Mouse (Mus musculus) C2C12 (cell line): ENCODE measurements around the gene Tomm20. TPM values are rescaled to one million over a fixed set of nuclear protein-coding genes. Genes with fewer than 3 reads are reported as not detected.

Experiments used
- H3K27me3 ChIP-seq: one replicate; pipeline ENCODE4 v1.6.1; 2011; ENCODE audit not compliant: control insufficient read depth, insufficient read depth, insufficient read length
- H3K36me3 ChIP-seq: one replicate; pipeline ENCODE4 v1.6.1; 2011; ENCODE audit not compliant: control insufficient read depth, insufficient read depth
- H3K4me3 ChIP-seq: one replicate; pipeline ENCODE4 v1.5.1; 2011; ENCODE audit warnings: mild to moderate bottlenecking, control low read depth; ENCODE audit not compliant: poor library complexity, insufficient read depth, severe bottlenecking
- H3K79me2 ChIP-seq: one replicate; pipeline ENCODE4 v1.6.1; 2011; ENCODE audit not compliant: control insufficient read depth, insufficient read depth
- H3K79me3 ChIP-seq: one replicate; pipeline ENCODE4 v1.6.1; 2011; ENCODE audit warnings: low read depth, control low read depth
- H3ac ChIP-seq: one replicate; pipeline ENCODE3; 2011; ENCODE audit warnings: low read depth; ENCODE audit not compliant: control insufficient read depth, insufficient read length
- CEBPB ChIP-seq: IDR thresholded peaks from one replicate; pipeline ENCODE4 v1.6.1; 2011; ENCODE audit warnings: low read depth, mild to moderate bottlenecking, control low read depth, moderate library complexity
- CTCF ChIP-seq: IDR thresholded peaks from one replicate; pipeline ENCODE4 v1.5.1; 2011; ENCODE audit not compliant: control insufficient read depth, insufficient read depth, insufficient read length
- FOSL1 ChIP-seq: IDR thresholded peaks from one replicate; pipeline ENCODE4 v1.8.0; 2011; ENCODE audit warnings: mild to moderate bottlenecking, low read length; ENCODE audit not compliant: poor library complexity, insufficient read depth, severe bottlenecking
- MAX ChIP-seq: IDR thresholded peaks from one replicate; pipeline ENCODE4 v1.6.1; 2011; ENCODE audit warnings: mild to moderate bottlenecking, control low read depth
- MYOD1 ChIP-seq: IDR thresholded peaks from one replicate; pipeline ENCODE4 v1.6.1; 2011; ENCODE audit warnings: low read depth; ENCODE audit not compliant: control insufficient read depth, insufficient read length
- MYOG ChIP-seq: IDR thresholded peaks from one replicate; pipeline ENCODE4 v1.6.1; 2011; ENCODE audit not compliant: control insufficient read depth, insufficient read length; ENCODE audit errors: extremely low read depth
- USF1 ChIP-seq: IDR thresholded peaks from one replicate; pipeline ENCODE4 v1.6.1; 2011; ENCODE audit warnings: low read depth, mild to moderate bottlenecking, control low read depth, moderate library complexity
- polyA plus RNA-seq: library from polyadenylated mRNA; unstranded; fragments of >200 nt; fragmentation: generic; extraction: Trizol; gene quantifications from one replicate; pipeline ENCODE4 v1.2.1, GENCODE M21; 2012; ENCODE audit warnings: missing spikeins

Tomm20 gene
- polyA plus RNA-seq, 1 experiment: 255 TPM

DNA sequence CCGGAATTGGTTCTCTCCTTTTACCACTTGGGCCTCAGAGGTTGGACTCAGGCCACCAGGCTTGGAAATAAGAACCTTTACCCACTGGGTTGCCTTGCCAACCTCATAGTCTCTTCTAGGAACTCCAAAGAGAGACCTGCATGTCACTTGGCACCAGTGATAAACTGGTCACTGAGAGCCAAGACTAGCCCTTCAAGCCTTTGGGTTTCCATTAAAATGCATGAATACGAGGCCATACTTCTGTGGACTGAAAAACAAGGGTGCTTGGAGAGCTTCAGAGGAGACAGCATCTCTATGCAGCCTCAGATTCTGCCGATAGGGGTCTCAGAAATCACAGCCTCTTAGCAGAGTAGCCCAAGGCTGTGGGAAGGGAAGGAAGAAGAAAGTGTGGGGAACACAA, 38.3 kb downstream of the Tomm20 start:
- Histone ChIP-seq H3K36me3 (no peaks in the 10 kb centered on the region), H3K79me3 (no peaks in the 10 kb centered on the region), H3K4me3 (no peak overlapping the region), H3K27me3 (no peaks in the 10 kb centered on the region), H3K79me2 (no peaks in the 10 kb centered on the region), H3ac (no peak overlapping the region)
- TF ChIP-seq CEBPB (no peak), FOSL1 (no peak), MYOD1 (no peak), MAX (no peak), USF1 (no peak), MYOG (no peak), CTCF (no peak)

DNA sequence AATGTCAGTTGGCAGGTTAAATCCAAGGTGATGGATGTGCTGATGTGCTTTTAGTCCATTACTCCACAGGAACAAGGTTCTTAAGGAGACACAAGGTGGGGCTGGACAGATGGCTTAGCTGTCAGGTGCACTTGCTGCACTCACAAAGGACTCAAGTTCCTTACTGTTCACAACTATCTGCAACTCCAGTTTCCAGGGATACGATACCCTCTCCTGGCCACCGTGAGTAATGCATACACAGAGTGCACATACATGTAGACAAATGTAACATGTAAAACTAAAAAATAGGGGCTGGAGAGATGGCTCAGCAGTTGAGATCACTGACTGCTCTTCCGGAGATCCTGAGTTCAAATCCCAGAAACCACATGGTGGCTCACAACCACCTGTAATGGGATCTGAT, 40.3 kb downstream of the Tomm20 start:
- Histone ChIP-seq H3K4me3 (no peak overlapping the region), H3ac (no peak overlapping the region)
- TF ChIP-seq MAX (no peak), CEBPB (no peak), CTCF (no peak), USF1 (no peak), MYOG (no peak), FOSL1 (no peak), MYOD1 (no peak)

DNA sequence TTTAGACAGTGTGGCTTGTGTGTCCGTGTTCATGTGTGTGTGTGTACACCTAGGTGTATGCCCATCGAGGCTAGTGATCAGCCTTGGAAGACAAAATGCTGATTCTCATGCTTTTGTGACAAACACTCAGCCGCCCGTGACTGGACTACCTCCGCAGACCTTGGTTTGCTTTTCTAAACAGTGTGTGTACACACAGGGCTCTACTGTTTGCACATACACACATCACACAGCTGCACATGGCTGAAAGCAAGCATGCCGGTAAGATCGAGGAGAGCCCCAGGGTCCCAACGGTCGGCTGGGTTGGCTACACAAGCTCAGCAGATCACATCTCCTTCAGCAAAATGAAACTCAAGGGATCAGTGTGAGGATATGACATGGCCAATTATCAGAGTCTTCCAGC, 41.7 kb downstream of the Tomm20 start:
- Histone ChIP-seq H3K27me3 (no peaks in the 10 kb centered on the region), H3ac (no peak overlapping the region), H3K4me3 (no peak overlapping the region), H3K79me3 (no peaks in the 10 kb centered on the region), H3K36me3 (no peaks in the 10 kb centered on the region), H3K79me2 (no peaks in the 10 kb centered on the region)
- no peak for TF ChIP-seq FOSL1
- TF ChIP-seq MYOG: no peak
- TF ChIP-seq CEBPB: no peak
- no peak for TF ChIP-seq CTCF
- TF ChIP-seq MAX: no peak
- TF ChIP-seq USF1: no peak
- TF ChIP-seq MYOD1: no peak

More for the DNA sequence above, 40.3 kb downstream of the Tomm20 start:
- no peaks in the 10 kb centered on the region for H3K36me3 ChIP-seq
- no peaks in the 10 kb centered on the region for H3K79me2 ChIP-seq
- H3K79me3 ChIP-seq: no peaks in the 10 kb centered on the region
- no peaks in the 10 kb centered on the region for H3K27me3 ChIP-seq

GRCm38 (mm10) chr8:126903224-126903895, 42.3 kb downstream of the Tomm20 start:
- no peak overlapping the region for H3ac ChIP-seq
- H3K4me3 ChIP-seq: no peak overlapping the region
- TF ChIP-seq MYOD1: peak; percentile 39
- TF ChIP-seq CTCF: no peak
- TF ChIP-seq MYOG: no peak
- no peaks in the 10 kb centered on the region for H3K36me3 ChIP-seq
- no peaks in the 10 kb centered on the region for H3K27me3 ChIP-seq
- no peaks in the 10 kb centered on the region for H3K79me2 ChIP-seq
- H3K79me3 ChIP-seq: no peaks in the 10 kb centered on the region

DNA sequence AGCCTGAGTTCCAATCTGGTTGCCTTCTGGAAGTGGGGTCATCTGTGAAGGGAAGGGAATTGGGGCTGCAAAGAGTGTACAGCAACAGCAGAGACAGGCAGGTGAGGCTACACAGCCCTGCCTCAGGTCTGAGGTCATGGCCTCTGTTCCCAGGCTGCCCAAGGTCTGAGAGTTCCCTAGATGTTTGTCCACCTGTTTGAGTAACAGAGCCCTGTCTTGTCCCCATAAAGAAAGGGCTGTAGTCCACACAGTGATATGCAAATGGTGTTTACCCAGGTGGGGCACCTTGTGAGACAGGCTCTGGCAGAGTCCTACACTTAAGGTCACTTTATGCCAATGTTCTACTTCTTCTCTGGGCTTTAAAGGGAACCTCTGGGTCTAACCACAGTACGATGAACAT, 44.0 kb downstream of the Tomm20 start:
- TF ChIP-seq MYOD1 (no peak), CEBPB (no peak), MYOG (no peak), FOSL1 (no peak), USF1 (no peak), CTCF (no peak), MAX (no peak)
- Histone ChIP-seq H3K79me2 (no peaks in the 10 kb centered on the region), H3K36me3 (no peaks in the 10 kb centered on the region), H3K4me3 (no peak overlapping the region), H3K27me3 (no peaks in the 10 kb centered on the region), H3K79me3 (no peaks in the 10 kb centered on the region), H3ac (no peak overlapping the region)

DNA sequence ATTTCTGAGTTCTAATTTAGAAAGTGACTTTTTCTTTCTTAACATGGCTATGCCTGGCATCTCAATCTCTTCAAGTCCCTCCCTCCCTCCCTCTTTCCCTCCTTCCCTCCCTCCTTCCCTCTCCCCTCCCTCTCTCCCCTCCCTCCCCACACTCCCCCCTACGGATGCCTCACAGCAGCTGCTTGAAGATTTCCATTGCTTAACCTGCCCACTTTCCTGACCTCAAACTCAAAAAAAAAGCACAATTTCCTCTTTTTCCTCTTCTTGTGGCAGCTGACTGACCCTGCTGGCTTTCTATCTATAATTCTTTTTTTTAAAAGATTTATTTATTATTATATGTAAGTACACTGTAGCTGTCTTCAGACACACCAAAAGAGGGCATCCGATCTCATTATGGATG, 44.6 kb downstream of the Tomm20 start:
- TF ChIP-seq FOSL1 (no peak), MAX (no peak), MYOD1 (no peak), CTCF (no peak), MYOG (no peak), CEBPB (no peak), USF1 (no peak)
- no peak overlapping the region for H3K4me3 ChIP-seq
- no peaks in the 10 kb centered on the region for H3K36me3 ChIP-seq
- no peaks in the 10 kb centered on the region for H3K27me3 ChIP-seq
- H3ac ChIP-seq: no peak overlapping the region
- H3K79me3 ChIP-seq: no peaks in the 10 kb centered on the region
- H3K79me2 ChIP-seq: no peaks in the 10 kb centered on the region
